Mouse (Mus musculus) cerebellum, adult 2 months (tissue): ENCODE measurements around the gene Mef2d. TPM values are rescaled to one million over a fixed set of nuclear protein-coding genes. Genes with fewer than 3 reads are reported as not detected.

Experiments
- DNase-seq, 2 experiments: peaks; one replicate each; pipeline ENCODE4 v3.0.0; 2021
- H3K27ac ChIP-seq: fragments of 200-500 bp; 2 replicates; pipeline ENCODE4 v1.5.1; 2012; ENCODE audit warnings: low read length, control low read depth, inconsistent platforms; ENCODE audit not compliant: insufficient read depth
- H3K27me3 ChIP-seq: fragments of 200-500 bp; 2 replicates; pipeline ENCODE4 v1.6.1; 2012; ENCODE audit warnings: inconsistent platforms, mild to moderate bottlenecking, low read length, moderate library complexity; ENCODE audit not compliant: control insufficient read depth, insufficient read depth
- H3K4me1 ChIP-seq: fragments of 200-500 bp; 2 replicates; pipeline ENCODE4 v1.6.1; 2011; ENCODE audit warnings: low read length; ENCODE audit not compliant: control insufficient read depth, insufficient read depth
- H3K4me3 ChIP-seq: fragments of 200-500 bp; replicated peaks from 2 replicates; pipeline ENCODE3; 2011; ENCODE audit warnings: mild to moderate bottlenecking, low read depth, low read length, control low read depth; ENCODE audit not compliant: insufficient read depth
- CTCF ChIP-seq: fragments of 200-500 bp; IDR thresholded peaks from 2 replicates; pipeline ENCODE4 v1.5.1; 2011; ENCODE audit warnings: low read depth, mild to moderate bottlenecking, control low read depth, low read length, moderate library complexity, borderline replicate concordance; ENCODE audit not compliant: insufficient read depth
- POLR2A ChIP-seq: fragments of 200-500 bp; IDR thresholded peaks from 2 replicates; pipeline ENCODE4 v1.6.1; 2011; ENCODE audit warnings: low read length, control low read depth, borderline replicate concordance; ENCODE audit not compliant: insufficient read depth
- WGBS: fragments of 180-500 bp; shearing (Covaris S2); methylation state at CpG from one replicate; pipeline ENCODE4 v1.1.7; 2018; 5-methylcytosine and 5-hydroxymethylcytosine counted together
- polyA plus RNA-seq: library from polyadenylated mRNA; depleted of rRNA; stranded (reverse); fragments of >200 nt; gene quantifications from 2 replicates; pipeline ENCODE4 v1.2.3, GENCODE M21; 2012

Gene Mef2d
- polyA plus RNA-seq, 1 experiment, result 102 TPM

- Histone ChIP-seq H3K27ac (peak overlapping the region; percentile 94; the same call in 1 of the 2 replicates), H3K4me3 (no peak overlapping the region), H3K4me1 (peaks cover 39% of the 10 kb centered on the region), H3K27me3 (no peaks in the 10 kb centered on the region)
- WGBS, result 46% methylated on average over 8 of the region's 8 CpGs
- TF ChIP-seq CTCF (no peak), POLR2A (no peak)
- peak; percentile 25 to 44 for DNase-seq
Measured at GRCm38 (mm10) chr3:88205563-88206491, 63.7 kb downstream of the Mef2d start.

- peak in 1 of 2 experiments; percentile 41 for DNase-seq
- TF ChIP-seq CTCF, result no peak
- TF ChIP-seq POLR2A, result no peak
- Histone ChIP-seq H3K27ac (peak overlapping the region; percentile 94), H3K27me3 (no peaks in the 10 kb centered on the region), H3K4me1 (peaks cover 37% of the 10 kb centered on the region), H3K4me3 (peak overlapping the region; percentile 92)
- WGBS, result 37% methylated on average over 3 of the region's 3 CpGs
Measured at GRCm38 (mm10) chr3:88206500-88206899, 64.3 kb downstream of the Mef2d start.

DNA sequence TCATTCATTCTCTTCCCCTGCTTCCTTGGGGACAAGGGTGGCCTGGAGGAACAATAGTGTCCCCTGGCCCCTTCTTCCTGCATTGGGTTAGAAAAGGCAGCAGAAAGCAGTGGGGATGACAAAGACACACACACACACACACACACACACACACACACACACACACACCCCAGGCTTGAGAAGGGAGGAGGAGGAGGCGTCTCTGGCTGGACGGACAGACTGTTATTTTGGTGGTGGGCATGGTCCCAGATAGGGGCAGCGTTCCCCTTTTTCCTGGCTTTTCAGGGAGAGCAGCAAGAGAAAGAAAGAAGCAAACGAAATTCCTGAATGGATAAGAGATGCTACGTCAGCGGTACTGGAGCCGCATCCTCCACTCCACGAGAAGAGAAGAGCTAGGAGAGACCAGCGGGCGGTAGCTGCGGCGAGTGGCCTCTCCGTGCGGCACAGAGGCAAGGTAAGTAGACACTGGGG lies 64.8 kb downstream of the Mef2d start:
- Histone ChIP-seq H3K27ac (peak overlapping the region; percentile 94), H3K4me3 (peak overlapping the region; percentile 92), H3K4me1 (peaks cover 33% of the 10 kb centered on the region), H3K27me3 (no peaks in the 10 kb centered on the region)
- DNase-seq, result peak; percentile 85 to 86
- TF ChIP-seq CTCF (no peak), POLR2A (peak; percentile 84)
- WGBS, result 2% methylated on average over 14 of the region's 14 CpGs

GRCm38 (mm10) chr3:88207451-88208100 lies 65.4 kb downstream of the Mef2d start:
- TF ChIP-seq CTCF (no peak), POLR2A (no peak)
- WGBS, result 7% methylated on average over 10 of the region's 15 CpGs
- DNase-seq, result peak in 1 of 2 experiments; percentile 53
- H3K27ac ChIP-seq, result peak overlapping the region; percentile 94
- H3K27me3 ChIP-seq, result no peaks in the 10 kb centered on the region
- peak overlapping the region; percentile 92 for H3K4me3 ChIP-seq
- peaks cover 32% of the 10 kb centered on the region for H3K4me1 ChIP-seq

- peaks cover 26% of the 10 kb centered on the region for H3K4me1 ChIP-seq
Measured at GRCm38 (mm10) chr3:88208226-88208720, 66.1 kb downstream of the Mef2d start.

DNA sequence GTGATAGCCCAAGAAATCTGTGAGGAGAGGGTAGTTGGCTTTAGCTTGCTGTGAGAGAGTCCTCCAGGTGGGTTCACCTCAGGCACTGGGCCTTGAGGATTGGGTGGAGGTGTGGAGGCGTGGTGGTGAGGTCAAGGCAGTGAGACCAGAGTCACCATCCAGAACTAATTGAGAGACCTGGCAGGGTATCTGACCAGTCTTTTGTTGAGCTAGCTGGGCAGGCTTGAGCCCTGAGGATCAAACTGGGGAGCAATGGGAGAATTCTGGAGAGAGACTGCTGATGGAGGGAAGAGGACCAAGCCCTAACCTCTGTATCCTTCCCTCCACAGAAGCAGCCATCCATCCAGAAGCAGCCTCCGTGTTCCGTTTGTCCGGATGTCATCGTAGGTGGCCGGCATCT lies 67.1 kb downstream of the Mef2d start:
- peaks cover 21% of the 10 kb centered on the region for H3K4me1 ChIP-seq

More at GRCm38 (mm10) chr3:88208226-88208720, 66.1 kb downstream of the Mef2d start:
- Histone ChIP-seq H3K27me3 (no peaks in the 10 kb centered on the region), H3K4me3 (peak overlapping the region; percentile 92), H3K27ac (peak overlapping the region; percentile 57)
- WGBS, result 14% methylated on average over 3 of the region's 3 CpGs
- peak; percentile 29 to 37 for DNase-seq
- TF ChIP-seq POLR2A, result no peak
- TF ChIP-seq CTCF, result no peak

DNA sequence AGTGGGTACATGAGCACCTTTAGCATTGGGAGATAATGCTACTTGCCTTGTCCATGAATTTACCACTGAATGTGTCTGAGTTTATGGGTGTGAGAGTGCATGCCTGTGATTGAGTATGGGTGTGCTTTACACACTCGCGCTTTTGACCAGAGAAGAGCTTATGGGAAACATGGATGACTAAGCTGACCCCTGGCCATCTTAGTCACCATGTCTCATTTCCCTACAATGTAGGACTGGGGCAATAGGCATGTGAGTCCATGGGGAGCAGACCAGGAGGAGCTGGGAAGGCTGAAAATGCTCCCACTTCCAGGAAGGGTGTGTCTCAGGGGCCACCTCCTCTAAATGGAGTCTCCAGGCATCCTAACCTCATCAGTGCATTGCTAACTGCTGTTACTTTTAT lies 67.9 kb downstream of the Mef2d start:
- no peak for DNase-seq
- Histone ChIP-seq H3K27me3 (no peaks in the 10 kb centered on the region), H3K4me1 (peaks cover 21% of the 10 kb centered on the region), H3K4me3 (peak overlapping the region; percentile 64), H3K27ac (peak overlapping the region; percentile 52; the same call in 1 of the 2 replicates)
- TF ChIP-seq POLR2A, result no peak
- TF ChIP-seq CTCF, result no peak
- 58% methylated on average over 2 of the region's 2 CpGs for WGBS

More for the DNA sequence above, 67.1 kb downstream of the Mef2d start:
- H3K27me3 ChIP-seq, result no peaks in the 10 kb centered on the region
- peak overlapping the region; percentile 64 for H3K4me3 ChIP-seq
- peak overlapping the region; percentile 75 for H3K27ac ChIP-seq
- 13% methylated on average over 6 of the region's 6 CpGs for WGBS
- TF ChIP-seq CTCF (no peak), POLR2A (no peak)
- peak; percentile 42 to 45 for DNase-seq
